Mouse (Mus musculus) layer of hippocampus, adult 8-10 months (tissue): Measurements from ENCODE around the gene Vdr. TPM values are rescaled to one million over a fixed set of nuclear protein-coding genes. Genes with fewer than 3 reads are reported as not detected.

ENCODE experiments used
- DNase-seq, 2 experiments: peaks; one replicate each; pipeline ENCODE4 v3.0.0; 2022; ENCODE audit warnings: low spot score in 2 of 2
- total RNA-seq, 4 experiments: library from RNA; stranded (reverse); gene quantifications; 2 replicates each; pipeline ENCODE4 v1.2.4; 2022

Gene Vdr
- total RNA-seq, 4 experiments from 2014 or later = 0.23 to 0.64 (median 0.50) TPM

DNA sequence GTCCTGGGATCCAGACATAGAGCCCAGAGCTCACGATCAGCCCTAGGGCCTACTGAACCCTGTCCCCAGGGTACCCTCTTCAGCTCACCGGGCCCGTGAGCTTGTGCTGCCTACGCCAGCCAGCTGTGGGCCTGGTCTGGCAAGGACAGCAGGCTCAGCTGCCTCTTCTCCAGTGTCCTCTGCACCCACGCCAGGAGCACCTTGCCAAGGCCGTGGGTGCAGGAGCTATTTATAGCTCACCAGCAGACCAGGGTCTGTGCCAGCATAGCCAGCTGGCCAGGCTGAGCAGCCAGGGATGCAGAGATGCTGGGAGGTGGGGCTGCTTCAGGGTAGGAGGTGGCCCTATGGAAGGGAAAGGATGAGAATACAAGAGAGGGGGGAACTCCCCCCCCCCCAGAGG is 98.3 kb downstream of the Vdr start:
- DNase-seq = peak; percentile 83 to 88

DNA sequence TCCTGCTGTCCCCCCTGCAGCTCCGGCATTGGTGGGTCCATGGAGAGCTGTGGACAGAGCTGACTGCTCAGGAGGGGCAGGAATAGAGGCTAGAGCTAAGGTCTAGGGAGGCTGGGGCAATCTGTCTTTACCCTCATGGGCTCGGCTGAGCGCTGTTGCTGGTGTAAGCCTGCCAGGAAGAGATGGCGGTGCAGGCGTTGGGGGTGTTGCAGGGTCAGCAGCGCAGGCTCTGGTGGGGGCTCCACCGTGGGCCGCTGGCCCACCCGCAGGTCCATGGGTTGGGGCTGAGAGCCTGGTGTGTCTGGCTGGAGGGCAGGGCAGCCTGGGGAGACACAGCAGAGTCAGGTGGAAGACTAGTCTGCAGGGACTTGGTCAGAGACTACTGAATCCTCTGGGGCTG is 99.1 kb downstream of the Vdr start:
- no peak for DNase-seq

DNA sequence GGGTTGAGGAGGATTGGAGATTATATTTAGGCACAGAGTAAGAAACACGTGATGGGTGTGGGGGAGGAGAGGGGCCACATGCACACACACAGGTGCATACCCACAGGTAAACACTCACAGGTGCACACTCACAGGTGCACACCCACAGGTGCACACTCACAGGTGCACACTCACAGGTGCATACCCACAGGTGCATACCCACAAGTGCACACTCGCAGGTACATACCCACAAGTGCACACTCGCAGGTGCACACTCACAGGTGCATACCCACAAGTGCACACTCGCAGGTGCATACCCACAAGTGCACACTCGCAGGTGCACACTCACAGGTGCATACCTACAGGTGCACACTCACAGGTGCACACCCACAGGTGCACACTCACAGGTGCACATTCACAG is 100.0 kb downstream of the Vdr start:
- no peak for DNase-seq

DNA sequence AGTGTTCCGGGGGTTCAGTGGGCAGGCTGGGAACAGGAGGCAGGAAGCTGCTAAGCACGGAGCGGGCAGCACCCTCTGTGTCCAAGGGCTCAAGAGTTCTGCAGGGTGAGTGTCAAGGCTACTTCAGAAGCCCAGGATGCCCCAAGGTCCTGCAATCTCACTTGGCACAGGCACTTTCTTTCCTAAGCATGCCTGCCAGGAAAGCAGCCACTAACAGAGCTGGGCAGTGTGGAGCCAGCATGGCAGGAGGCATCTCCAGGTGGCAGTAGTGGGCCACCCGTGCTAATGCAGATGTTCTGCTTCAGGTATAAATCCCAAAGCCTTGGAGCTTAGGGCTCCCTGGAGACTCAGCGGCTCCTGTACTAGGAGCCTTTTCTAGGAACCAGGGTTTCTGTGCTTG is 100.5 kb downstream of the Vdr start:
- no peak for DNase-seq

DNA sequence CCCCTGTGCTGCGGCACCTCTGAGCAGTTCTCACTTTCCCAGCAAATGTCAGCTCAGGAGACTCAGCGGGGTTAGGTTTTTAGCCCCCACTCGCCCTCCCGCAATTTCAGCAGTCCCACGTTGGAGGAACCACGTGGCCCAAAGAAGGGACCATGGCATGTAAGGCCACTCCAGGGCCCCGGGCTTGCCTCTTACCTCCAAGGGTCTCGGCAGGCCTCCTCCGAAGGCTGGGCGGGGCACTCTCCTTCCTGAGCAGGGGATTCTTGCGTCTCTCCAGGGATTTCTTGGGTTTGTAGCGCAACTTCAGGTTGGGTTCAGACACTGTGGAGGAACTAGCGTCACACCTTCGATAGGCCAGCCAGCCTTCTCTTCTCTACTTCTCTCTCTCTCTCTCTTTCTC is 101.2 kb downstream of the Vdr start:
- DNase-seq = no peak

DNA sequence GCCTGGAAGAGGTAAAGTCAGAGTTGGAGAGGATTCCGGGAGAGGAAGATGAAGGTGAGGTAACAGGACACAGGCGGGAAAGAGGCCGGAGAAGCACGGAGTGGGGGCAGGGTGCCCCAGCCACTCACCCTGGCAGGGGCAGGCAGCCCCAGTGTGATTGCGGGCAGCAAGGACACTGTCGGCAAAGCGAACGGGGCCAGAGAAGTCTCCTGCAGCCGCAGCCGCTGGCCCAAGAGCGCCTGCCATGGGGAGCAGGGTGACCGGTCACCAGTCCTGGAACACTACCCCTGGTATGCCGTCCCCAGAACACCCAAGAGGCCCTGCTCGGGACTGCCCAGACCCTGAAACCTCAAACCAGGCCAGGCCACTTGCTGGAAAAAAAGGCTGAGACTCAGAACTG is 101.9 kb downstream of the Vdr start:
- no peak for DNase-seq

DNA sequence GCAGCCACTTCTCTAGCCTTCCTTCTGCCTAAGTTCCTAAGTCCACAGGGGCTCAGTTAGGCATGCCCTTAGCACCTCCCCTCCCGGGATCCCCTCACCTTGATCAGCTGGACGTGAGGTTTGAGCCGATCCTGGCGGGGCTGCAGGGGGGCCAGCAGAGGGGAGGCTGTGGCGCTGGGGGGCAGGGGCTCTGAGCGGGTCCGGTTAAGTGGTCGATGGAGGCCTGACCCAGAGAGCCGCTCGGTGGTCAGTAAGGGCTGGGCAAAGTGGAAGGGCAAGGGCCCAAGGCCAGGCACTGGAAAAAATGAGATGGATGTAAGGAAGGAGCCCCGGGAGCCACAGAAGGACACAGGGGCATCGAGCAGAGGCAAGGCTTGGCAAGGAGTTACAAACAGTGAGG is 102.6 kb downstream of the Vdr start:
- DNase-seq = no peak

Other genes starting within 250 kb of the Vdr start
- gene Rpap3, start 204.8 kb downstream of the Vdr start, total RNA-seq = 10 to 100 TPM; 26.6 to 28.1 (median 27.8) TPM
- 1 to 10 TPM in 2 of 4 experiments, under 1 TPM in 2; 0.69 to 3.6 (median 2.2) TPM for gene Endou, start 179.3 kb downstream of the Vdr start, total RNA-seq
- 10 to 100 TPM; 52.2 to 70.6 (median 55.7) TPM for gene Rapgef3, start 142.7 kb downstream of the Vdr start, total RNA-seq
- gene Slc48a1, start 132.1 kb downstream of the Vdr start, total RNA-seq = 100 to 1,000 TPM; 131 to 151 (median 146) TPM
- gene Hdac7, start 66.1 kb downstream of the Vdr start, total RNA-seq = 10 to 100 TPM; 28.0 to 41.5 (median 34.1) TPM
- 10 to 100 TPM; 32.1 to 41.9 (median 39.0) TPM for gene Tmem106c, start 53.6 kb upstream of the Vdr start, total RNA-seq
- 1 to 10 TPM; 1.2 to 2.8 (median 1.9) TPM for gene Col2a1, start 94.1 kb upstream of the Vdr start, total RNA-seq
- gene Pfkm, start 182.0 kb upstream of the Vdr start, total RNA-seq = 100 to 1,000 TPM; 332 to 357 (median 349) TPM
- gene Senp1, start 183.1 kb upstream of the Vdr start, total RNA-seq = 10 to 100 TPM; 13.8 to 16.1 (median 14.9) TPM